Mouse (Mus musculus) retina, adult 2 months (tissue): ENCODE data around the gene Etv6.

Source experiments
- DNase-seq: peaks from one replicate; pipeline ENCODE4 v3.0.0-alpha.2; 2012; ENCODE audit warnings: low read depth, low spot score

The Etv6 gene

DNA sequence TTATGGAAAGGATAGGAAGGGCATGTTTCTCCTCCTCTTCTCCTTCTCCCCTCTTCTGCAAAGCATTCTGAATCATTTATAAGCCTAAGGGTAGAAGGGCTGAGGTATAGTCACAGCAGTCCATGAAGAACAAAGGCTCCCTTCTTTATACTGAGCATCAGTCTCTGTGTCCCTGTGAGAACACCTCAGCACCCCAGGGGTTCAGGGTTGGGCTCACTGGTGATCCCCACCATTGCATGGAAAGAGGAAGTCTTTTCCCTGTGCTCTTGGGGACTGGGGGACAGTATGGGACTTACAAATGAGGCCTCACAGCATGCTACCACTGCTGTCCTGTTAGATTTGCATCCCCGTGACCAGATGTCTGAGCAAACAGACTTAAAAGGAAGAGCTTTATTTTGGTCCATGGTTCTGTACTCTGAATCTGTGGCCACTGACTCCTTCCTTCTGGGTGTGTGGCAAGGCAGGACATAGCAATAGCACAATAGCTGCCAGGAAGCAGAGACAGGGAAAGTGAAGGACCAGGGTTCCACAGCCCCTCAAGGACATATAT lies 106.2 kb downstream of the Etv6 start:
- DNase-seq = no peak

DNA sequence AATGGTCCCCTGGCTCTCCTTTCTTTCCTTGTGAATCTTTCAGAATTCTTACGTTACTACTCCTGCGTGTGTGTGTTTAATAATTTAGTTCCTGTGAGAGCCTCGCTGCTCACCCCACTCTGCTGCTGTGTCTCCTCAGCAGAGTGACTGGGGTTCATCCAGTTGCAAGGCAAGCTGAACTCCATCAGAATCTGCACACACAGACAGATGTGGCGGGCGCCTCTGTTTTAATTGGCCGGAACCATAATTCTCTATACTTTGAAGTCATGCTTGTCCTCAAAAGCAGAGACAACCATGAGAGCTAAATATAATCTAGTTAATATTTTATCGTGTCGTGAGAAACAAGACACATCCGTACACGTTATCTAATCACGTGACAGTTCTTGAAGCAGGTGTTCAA lies 107.2 kb downstream of the Etv6 start:
- no peak for DNase-seq

DNA sequence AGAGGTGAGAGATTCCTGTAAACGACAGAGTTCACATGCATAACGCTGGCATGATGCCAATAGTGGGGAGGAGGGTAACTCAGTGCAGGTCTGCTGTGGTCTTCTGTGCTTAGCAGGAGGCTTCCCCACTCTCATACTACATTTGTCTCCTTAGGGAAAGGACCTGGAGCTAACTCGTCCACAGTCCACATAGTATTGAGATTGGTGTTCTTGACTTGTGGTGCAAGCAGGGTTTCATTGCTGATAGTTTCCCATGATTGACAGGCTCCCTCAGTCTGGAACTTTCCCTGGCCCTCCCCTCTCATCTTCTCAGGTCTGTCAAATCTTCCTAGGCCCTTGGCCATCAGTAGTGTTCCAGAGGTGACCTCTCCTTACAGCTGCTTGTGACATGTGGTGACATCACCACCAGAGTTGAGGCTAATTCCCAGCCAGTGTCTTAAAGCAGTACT lies 108.2 kb downstream of the Etv6 start:
- DNase-seq = no peak

DNA sequence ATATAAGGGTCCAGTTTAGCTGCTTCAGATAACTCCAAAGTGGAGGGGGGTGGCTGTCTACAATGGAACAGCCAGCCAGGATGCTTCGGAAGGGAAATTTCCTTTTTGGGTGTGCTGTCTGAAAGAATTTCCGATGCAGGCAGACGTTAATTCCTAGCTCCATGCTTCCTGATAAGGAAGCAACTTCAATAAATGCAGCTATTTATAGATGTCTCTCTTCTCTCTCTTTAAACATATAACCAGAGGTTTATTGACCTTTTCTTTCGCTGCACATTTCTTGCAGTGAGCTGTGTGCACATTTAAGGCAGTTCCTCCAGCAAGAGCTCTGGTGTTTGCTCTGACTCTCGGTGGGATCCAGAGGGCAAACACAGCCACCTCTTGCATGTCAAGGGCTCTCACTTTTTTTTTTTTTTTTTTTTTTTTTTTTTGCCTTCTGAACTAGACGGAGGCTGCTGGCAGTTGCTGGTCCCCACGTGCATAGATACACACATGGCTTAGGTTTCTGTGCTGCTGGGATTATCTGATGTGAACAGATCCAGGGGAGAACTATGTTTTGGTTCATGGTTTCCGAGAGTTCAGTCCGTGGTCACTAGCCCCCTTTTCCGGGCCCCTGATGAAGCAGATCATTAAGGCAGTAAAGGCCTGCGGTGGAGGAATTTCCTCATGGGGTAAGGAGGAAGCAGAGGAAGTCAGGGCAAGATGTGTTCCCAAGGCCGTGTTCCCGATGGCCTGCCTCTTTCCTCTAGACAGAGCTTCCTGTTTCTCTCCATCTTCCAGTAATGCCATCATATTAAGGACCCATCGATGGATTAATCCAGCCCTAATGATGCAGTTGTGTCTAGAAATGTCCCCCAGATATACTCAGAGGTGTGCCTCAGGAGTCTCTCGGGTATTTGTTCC lies 109.0 kb downstream of the Etv6 start:
- DNase-seq = no peak

DNA sequence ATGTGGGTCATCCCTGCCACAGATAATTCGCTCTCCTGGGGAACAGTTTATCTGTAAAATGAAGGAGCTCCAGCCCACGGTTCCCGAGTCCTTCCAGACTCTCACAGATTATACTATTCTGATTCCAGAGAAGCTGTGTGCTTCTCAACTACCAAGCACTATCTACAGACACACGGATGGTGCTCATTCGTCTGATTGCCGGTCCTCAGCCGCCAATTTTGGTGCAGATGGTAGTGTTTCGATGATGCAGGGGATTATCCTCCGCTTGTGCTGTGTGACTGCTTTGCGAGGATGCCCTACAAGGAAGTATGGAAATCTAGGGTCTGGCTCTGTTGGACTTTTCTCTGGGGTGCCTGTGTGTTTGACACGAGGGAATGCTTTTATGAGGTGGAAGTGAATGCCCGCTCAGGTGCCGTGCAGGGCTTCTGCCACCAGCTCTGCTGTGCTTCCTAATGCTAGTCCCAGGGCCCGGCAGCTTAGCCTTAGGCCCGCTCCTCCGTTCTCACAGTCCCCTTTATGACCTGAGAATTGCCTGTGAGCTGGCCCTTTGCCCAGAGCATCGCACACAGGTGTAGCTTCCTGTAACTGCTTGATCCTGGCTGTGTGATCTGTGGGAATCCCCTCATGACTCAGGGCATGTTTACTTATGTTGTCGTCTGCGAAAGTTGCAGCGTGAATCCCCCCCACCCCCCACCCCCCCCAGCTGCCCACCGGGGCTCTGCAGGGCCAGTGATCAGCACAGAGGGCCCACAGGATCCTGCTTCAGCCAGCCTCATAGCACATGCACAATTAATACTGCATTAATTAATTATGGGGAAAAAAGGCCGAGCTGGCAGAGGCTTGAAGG lies 112.3 kb downstream of the Etv6 start:
- peak; percentile 8 for DNase-seq

DNA sequence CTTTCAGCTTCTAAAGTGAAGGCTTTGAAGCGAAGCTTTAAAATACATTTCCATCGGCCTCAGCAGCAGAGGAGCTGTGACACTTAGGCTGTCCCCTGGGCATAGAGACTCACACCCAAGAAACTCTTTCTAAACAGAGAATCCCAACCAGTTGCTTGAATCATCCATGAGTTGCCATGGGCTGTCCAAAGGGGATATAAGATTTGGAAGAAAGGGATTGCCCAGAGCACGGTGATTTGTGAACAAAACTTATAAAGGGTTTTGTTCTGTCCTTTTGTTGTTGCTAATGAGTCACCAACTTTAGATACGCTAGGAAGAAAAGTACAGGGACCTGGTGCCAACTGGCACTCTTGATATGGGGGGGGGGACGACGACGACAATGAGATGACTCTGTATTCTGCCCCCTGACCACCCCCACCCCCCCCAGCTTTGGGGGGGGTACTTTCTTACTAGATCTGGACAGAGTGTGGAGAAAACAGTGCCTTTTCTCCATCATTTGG lies 113.0 kb downstream of the Etv6 start:
- no peak for DNase-seq

DNA sequence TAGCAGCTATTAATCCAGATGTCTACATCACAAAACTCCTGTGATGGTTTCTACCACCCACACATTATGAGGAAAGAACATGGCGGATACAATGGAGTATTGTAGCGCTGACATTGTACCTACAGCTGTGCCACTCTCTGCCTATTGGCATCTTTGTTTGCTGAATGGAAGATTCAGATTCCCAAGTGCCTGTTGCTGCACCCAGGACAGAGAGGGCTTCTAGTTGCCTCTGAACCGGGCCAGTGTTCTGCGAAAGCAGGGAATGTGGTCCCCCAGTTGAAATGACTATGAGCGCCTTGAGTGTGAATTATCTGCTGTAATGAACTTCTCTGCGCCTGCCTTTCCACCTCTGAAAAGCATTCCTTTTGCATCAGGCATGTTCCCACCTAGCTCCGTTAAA lies 114.1 kb downstream of the Etv6 start:
- DNase-seq = no peak

DNA sequence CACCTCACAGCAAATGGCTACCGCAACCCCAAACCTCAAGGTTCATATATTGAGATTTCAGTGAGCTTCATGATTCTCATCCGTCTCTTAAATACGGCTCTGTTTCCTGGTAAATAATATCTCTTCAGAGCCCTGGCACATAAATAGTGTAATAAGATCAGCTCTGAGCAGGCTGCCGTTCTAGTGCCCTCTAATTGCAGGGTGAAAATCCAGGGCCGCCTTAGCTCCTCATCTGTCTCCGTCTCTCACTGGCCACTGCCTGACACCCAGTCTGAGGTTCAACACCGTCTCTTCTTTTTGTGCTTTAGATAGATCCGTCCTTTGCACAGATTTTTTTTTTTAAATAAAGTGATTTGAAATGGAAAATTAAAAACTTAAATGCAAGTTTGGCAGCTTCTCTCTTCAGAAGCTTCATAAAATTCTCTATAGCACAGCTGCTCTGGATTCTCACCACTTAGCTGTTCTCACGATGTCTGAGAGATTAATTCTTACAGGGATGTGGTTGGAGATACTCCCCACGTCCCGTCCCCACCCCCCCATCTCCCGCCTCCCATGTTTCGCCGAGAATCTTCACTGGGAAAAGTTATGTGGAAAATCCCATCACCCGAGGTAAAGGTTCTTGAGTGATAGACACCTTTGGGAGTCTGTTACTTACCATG lies 115.7 kb downstream of the Etv6 start:
- no peak for DNase-seq

DNA sequence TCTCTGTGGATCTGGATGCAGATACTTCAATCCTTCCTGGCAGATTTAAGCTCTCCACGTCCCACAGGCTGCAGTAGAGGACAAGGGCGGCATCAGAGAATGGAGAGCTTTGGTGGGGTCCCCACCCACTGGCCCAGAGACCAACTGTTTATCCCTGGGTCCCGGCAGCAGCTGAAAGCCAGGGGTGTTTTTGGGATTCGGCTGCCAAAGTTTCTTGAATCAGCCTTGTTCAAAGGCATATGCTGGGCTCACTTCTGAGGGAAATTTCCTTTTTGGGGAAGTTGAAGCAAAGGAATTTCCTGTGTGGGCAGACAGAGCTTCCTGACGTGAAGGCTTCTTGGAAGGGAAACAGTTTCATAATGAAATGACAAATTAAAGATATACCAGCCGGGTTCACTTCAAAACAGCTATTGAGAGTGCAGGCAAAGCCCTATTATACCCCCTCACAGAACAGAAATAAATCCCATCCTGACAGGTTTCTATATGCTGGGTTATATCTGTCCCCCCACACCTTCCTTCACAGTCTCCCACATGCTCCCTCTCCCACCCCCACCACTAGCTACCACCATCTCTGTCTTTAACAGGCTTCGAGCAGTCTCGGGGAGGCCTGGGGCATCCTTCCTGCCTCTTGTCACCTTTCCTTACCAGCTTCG lies 116.5 kb downstream of the Etv6 start:
- no peak for DNase-seq

DNA sequence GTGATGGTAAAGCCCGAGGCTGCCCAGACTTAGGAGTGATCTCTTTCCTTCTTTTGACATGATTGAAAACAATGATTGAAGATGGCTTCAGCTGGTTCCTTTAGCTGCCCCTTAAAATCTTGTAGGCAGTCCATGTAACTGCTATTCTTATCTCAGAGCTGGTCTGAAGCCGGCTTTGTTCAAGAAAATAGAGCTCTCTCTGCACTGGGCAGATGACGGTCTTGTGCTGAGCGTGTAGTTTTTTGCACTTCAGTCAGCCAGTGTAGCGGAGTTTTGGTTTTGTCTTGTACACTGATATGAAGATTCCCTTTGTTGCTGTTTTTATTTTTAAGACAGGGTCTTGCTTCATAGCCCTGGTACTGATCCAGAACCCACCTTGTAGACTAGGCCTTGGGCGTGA lies 117.0 kb downstream of the Etv6 start:
- DNase-seq = no peak

DNA sequence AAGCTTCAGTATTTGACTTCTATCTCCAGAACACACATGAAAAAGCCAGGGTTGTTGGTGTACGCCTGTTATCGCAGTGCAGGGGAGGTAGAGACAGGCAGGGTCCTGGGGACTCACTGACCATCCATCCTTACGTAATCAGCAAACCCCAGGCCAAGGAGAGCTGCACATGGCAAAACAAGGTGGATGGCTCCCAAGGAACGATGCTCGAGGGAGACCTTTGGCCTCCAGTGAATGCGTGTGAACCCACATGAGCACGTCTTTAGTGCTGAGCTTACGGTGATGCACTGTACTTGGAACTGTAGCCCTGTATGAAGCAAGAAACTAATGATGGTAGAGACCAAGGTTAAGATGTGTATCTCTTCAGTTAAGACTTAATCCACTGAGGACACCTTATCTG lies 119.2 kb downstream of the Etv6 start:
- no peak for DNase-seq

DNA sequence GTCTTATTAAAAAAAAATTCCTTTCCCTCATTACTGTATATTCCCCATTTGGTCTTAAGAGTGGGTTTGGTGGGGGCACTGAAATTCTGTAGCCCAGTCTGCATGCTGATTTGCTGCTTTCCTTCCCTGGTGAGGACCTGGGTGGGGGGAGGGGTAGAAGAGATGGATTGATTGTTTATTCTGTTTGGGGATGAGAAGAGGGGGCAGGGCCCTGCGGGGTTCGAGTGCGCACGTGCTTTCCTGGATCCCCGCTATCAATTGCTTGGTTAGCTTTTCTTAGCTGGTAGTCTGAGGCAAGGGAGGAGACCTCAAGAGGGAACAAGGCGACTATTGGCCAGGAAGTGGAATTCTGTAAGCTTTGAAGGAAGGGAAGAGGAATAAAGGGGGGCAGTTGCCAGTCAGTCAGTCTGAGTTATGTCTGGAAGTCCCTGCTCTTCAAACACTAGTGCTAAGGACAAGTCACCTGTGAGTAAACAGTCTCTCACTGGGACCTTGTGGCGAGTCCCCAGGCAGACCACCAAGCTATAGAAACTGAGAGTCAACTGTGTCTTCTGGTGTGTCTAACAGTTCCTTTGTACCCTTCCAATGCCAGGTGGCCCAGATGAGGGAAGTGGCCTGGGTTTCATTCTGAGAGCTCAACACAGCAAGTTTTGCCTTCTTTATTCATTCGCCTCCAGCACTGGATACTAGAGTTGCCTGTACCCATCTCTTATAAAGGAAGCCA lies 120.6 kb downstream of the Etv6 start:
- no peak for DNase-seq

DNA sequence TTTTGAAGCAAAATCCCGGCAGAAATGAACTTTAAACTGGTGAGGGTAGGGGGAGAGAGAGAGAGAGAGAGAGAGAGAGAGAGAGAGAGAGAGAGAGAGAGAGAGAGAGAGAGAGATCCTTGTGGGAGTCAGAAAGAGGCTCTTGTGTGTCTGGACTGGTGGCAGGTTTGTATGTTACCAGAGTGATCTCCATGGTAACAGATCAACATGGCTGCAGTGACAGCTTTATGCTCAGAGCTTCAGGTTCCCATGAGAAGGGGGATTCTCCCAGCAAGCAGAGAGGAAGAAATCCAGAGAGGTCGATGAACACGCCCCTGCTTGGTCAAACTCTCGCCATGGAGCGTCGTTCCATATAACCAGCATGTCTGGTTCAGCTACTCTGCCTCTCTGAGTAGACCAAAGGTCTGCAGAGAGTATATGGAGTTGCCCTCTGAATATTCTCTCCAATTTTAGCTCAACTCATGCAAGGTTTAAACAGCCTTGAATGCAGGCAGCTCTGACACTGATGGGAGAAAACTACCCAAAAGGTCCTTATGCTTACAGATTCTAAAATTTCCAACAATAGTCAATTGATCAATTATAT lies 122.1 kb downstream of the Etv6 start:
- no peak for DNase-seq

DNA sequence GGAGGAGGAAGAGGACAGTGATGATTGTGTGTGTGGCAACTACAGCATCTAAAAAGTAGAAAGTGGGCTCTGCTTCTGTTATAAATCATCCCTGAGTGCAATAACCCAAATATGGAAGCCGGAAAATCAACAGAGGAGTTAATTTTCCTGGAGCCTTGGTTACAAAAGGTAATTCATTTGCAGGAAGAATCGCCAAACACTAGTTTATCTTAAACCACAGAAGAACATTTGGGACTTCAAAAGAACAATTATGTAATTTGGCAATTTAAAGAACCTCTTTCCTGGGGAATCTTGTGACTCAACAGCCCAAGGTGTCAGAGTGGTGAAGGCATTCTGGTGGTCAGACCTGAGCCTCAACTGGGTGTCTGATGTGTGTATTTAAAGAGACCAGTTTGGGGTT lies 122.7 kb downstream of the Etv6 start:
- DNase-seq = no peak

DNA sequence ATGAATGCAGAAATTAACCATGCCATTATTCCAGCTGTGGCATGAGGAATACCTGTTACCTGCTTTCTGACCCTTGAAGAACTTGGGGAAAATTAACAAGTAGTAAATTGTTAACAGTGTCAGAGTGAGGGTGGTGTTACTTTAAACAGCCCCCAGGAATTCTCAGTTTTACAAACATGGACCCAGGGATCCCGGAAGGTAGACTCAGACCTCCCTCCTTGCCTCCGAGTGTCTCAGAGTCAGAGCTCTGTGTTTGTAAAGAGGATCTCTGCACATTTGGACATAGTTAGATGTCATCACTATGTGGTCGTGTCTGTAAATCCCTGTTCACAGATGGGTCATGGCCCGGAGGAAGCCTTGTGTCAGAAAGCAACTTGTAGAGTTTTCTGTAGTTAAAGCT lies 124.2 kb downstream of the Etv6 start:
- DNase-seq = no peak

DNA sequence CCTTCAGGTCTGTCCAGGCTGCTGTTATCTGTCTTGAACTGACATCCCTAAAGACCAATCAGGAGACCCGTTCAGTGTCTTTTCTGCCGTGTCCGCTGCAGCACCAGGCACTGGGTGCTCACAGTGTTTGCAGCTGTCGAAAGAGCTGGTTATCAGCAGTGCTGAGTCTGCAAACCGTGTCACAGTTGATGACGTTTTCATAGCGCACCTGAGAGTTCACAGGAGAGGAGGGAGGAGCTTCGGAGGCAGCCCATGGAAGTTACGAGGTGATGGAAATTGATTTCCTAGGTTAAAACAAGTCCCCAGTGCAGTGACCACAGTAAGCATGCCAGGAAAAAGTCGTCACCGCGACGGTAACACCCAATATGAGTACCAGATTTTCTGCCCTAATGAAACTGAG lies 125.5 kb downstream of the Etv6 start:
- DNase-seq = no peak

DNA sequence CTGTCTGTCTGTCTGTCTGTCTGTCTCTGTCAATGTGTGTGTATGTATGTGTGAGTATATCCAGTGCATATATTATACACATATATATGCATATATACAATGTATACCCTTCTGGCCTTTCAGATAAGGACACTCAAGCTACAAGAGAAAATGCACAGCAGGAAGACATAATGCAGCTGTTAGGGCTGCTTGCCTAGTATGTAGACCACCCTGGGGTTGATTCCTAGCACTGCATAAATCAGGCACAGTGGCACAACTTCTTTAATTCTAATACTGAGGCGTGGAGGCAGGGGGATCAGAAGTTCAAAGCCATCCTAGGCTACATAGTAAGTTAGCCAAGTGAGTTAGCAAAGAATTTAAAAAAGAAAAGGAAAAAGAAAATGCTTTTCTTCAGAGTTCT lies 127.8 kb downstream of the Etv6 start:
- DNase-seq = no peak

DNA sequence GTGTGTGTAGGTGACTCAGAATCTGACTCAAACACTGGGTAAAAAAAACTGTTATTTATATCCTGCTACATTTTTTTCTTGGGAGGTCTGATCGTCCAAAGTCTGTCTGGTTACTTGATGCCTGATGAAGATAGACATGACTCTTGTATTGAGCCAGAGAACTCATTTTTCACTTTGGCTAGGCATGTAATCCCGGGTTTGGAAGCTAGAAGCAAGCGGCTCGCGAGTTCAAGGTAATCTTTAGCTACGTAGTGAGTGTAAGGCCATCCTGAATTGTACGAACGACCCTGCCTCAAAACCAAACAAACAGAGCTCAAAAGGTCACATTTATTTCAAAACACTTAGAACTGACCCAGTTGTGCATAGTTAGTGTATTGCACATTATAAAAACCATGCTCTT lies 128.9 kb downstream of the Etv6 start:
- DNase-seq = no peak

DNA sequence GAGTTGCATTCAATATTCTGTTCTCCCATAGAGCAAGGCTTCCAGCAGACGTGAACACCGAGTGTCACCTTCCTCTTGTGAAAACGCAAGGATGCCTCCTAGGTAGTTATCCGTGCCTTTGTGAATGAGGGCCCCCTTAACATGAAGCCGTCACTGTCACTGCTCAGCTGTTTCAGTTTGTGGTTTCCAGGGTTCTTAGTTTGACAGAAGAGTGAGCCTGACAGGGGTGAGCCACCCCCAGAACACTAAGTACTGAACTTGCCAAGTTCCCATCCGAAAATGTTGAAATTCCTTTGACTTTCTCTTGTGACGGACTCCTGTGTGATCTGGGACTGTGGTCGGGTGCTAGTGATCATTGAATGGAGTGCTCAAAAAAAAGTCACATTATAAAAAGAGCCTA lies 129.5 kb downstream of the Etv6 start:
- no peak for DNase-seq

DNA sequence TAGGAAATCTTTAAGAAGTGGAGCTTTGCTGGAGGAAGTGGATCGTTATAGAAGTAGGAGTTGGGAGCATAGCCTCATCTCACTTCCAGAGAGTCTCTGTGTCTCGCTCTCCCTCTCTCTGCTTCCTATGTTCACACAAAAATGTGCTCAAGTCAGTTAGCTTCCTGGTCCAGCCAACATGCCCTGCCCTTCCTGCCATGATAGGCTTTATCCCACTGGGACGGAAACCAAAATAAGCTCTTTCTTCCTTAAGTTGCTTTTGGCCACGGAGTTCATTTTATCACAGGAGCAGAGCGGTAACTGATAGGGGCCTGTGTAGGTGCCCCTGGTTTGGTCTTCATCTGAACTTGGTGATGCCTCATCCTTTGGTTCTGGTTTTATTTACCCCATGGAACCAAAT lies 132.5 kb downstream of the Etv6 start:
- DNase-seq = no peak
